In the genomic region with DNA sequence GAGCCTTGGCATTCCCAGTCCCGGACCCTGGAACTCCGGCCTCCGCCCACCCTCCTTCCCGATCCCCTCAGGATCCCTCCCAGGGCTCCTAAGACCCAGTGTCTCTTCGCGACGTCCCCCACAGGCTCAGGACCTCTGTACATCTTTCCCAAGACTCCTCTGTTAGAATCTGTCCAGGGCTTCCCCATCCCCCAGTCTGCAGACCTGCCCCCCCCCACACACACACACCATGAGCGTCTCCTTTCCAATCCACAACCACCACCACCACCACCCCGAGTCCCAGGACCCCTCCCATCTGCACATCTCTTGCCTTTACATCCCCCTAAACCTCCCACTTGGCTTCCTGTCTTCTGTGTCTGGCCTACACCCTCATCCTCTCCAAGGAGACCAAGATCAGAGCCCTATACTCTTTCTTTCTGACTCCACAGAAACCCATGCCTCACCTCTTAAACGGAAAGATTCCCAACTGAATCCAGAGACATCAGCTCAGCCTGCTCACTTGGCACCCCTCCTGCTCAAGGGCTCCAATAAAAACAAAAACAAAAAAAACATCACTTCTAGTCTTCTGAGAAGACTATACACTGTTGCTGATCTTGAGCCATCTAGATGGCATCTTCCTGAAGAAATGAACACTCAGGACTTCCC, we compare ENCODE assay signal across 9 mouse cellular contexts. TPM values are rescaled to one million over a fixed set of nuclear protein-coding genes. Genes with fewer than 3 reads are reported as not detected.
A peak's percentile ranks its signal among the peaks of the same experiment; 100 is the strongest.
DNase-seq lines count a peak whose midpoint lies in the region; ATAC-seq and TF ChIP-seq lines count a peak whose summit lies in the region.
"Had no signal": no experiment of that assay in that cellular context is flagged by ENCODE, and none has a peak within 500 bp of the region (broad histone marks: within the 10 kb centered on the region; RNA-seq: fewer than 3 reads in every experiment).

No protein-coding gene starts in this region.

- no peak overlapping the region for H3K27ac ChIP-seq in lung, embryonic 14.5 days (ENCODE audit: low read depth)
- H3K27ac ChIP-seq in embryonic facial prominence, embryonic 10.5 days (replicated peaks), result peak overlapping the region; percentile 84
- H3K27ac ChIP-seq in intestine, embryonic 15.5 days, result no peak overlapping the region
- no peak overlapping the region for H3K27ac ChIP-seq in neural tube, embryonic 12.5 days

- ATAC-seq in lung, embryonic 14.5 days (ENCODE audit: insufficient read depth), result 0 out of 2 replicates have a peak, but pooled peaks have one; percentile 0
- no peak; the same call in 1 of the 2 replicates for ATAC-seq in intestine, embryonic 15.5 days
- ATAC-seq in neural tube, embryonic 12.5 days (ENCODE audit: low FRiP score, low read depth), result peak; percentile 11

- peak overlapping the region; percentile 75 for H3K4me2 ChIP-seq in lung, embryonic 14.5 days
- H3K4me2 ChIP-seq in intestine, embryonic 15.5 days (replicated peaks), result peak overlapping the region; percentile 83
- peak overlapping the region; percentile 80 for H3K4me2 ChIP-seq in neural tube, embryonic 12.5 days (replicated peaks)

- H3K9ac ChIP-seq in lung, embryonic 14.5 days, result peak overlapping the region; percentile 80
- peak overlapping the region; percentile 76 for H3K9ac ChIP-seq in intestine, embryonic 15.5 days
- peak overlapping the region; percentile 87 for H3K9ac ChIP-seq in neural tube, embryonic 12.5 days

- no peaks in the 10 kb centered on the region for H3K9me3 ChIP-seq in lung, embryonic 14.5 days (ENCODE audit: low read depth, low read length)
- H3K9me3 ChIP-seq in embryonic facial prominence, embryonic 10.5 days, result no peaks in the 10 kb centered on the region
- no peaks in the 10 kb centered on the region for H3K9me3 ChIP-seq in intestine, embryonic 15.5 days
- H3K9me3 ChIP-seq in neural tube, embryonic 12.5 days, result no peaks in the 10 kb centered on the region

- H3K4me3 ChIP-seq in lung, embryonic 14.5 days (ENCODE audit: low read depth, low read length), result peak overlapping the region; percentile 83
- peak overlapping the region; percentile 91 for H3K4me3 ChIP-seq in embryonic facial prominence, embryonic 10.5 days
- peak overlapping the region; percentile 74 for H3K4me3 ChIP-seq in intestine, embryonic 15.5 days (replicated peaks)
- peak overlapping the region; percentile 89 for H3K4me3 ChIP-seq in neural tube, embryonic 12.5 days

- 8% methylated on average over 10 of the region's 10 CpGs for WGBS in lung, embryonic 14.5 days
- WGBS in embryonic facial prominence, embryonic 10.5 days, result 16% methylated on average over 10 of the region's 10 CpGs
- WGBS in intestine, embryonic 15.5 days, result 15% methylated on average over 9 of the region's 10 CpGs
- WGBS in neural tube, embryonic 12.5 days, result 14% methylated on average over 10 of the region's 10 CpGs

- DNase-seq in lung, embryonic 14.5 days, result peak; percentile 3
- DNase-seq in lung, adult 18-20 months, result no peak
- DNase-seq in embryonic facial prominence, embryonic 10.5 days (ENCODE audit: low spot score), result no peak
- no peak for DNase-seq in urinary bladder, adult 18-20 months (ENCODE audit: low spot score in 2 of 2)
- DNase-seq in adrenal gland, adult (ENCODE audit: inconsistent age in 2 of 2, low spot score in 1 of 2), result no peak
- no peak for DNase-seq in gastrocnemius, postnatal 36 days

- no peaks in the 10 kb centered on the region for H3K36me3 ChIP-seq in lung, embryonic 14.5 days (ENCODE audit: insufficient read depth)
- no peaks in the 10 kb centered on the region for H3K36me3 ChIP-seq in embryonic facial prominence, embryonic 10.5 days (replicated peaks)
- H3K36me3 ChIP-seq in intestine, embryonic 15.5 days, result no peaks in the 10 kb centered on the region
- no peaks in the 10 kb centered on the region for H3K36me3 ChIP-seq in neural tube, embryonic 12.5 days

- no peak for TF ChIP-seq CTCF in lung, embryonic 14.5 days (IDR thresholded peaks at IDR 0.05; ENCODE audit: low read depth)

- no peaks in the 10 kb centered on the region for H3K27me3 ChIP-seq in lung, embryonic 14.5 days (ENCODE audit: insufficient read depth, low read length)
- H3K27me3 ChIP-seq in embryonic facial prominence, embryonic 10.5 days (replicated peaks; ENCODE audit: low read depth, poor library complexity, severe bottlenecking), result peaks cover 8% of the 10 kb centered on the region; the same call in 1 of the 2 replicates
- H3K27me3 ChIP-seq in intestine, embryonic 15.5 days (replicated peaks), result no peaks in the 10 kb centered on the region
- H3K27me3 ChIP-seq in neural tube, embryonic 12.5 days (replicated peaks), result no peaks in the 10 kb centered on the region

- intact Hi-C loops in gastrocnemius, postnatal 36 days (cut with DNase I), result loop anchor here (5.0 kb wide), 2 partner anchors 70 to 160 kb away; partner anchors contain the start of genes Ccl25, Elavl1, Gm49320 and Map2k7

- 0 out of 2 replicates have a peak, but pooled peaks cover 4% of the 10 kb centered on the region for H3K4me1 ChIP-seq in lung, embryonic 14.5 days (ENCODE audit: insufficient read depth)
- peaks cover 10% of the 10 kb centered on the region for H3K4me1 ChIP-seq in embryonic facial prominence, embryonic 10.5 days
- H3K4me1 ChIP-seq in intestine, embryonic 15.5 days (replicated peaks), result peaks cover 6% of the 10 kb centered on the region
- H3K4me1 ChIP-seq in neural tube, embryonic 12.5 days, result peaks cover 26% of the 10 kb centered on the region

RNA-seq across cellular contexts. Expression of gene Evi5l, which starts 0.6 kb away (rescaled TPM):
- polyA plus RNA-seq in lung, embryonic 14.5 days (2014; fragmentation: Nextera tagmentation; extraction: Ambion mirVana), result 21.7 and 26.8 TPM in 2 replicates
- polyA plus RNA-seq in embryonic facial prominence, embryonic 10.5 days (2016; fragmentation: Nextera tagmentation; extraction: Ambion mirVana), result 23.3 and 25.9 TPM in 2 replicates
- 18.9 and 19.3 TPM in 2 replicates for polyA plus RNA-seq in intestine, embryonic 15.5 days (2015; fragmentation: Nextera tagmentation; extraction: Ambion mirVana)
- 72.1 and 74.7 TPM in 2 replicates for polyA plus RNA-seq in neural tube, embryonic 12.5 days (2016; fragmentation: Nextera tagmentation; extraction: Ambion mirVana)
- total RNA-seq in gastrocnemius, postnatal 36 days (2021), result 10 to 100 TPM; 12.1 to 12.3 TPM

RNA-seq across cellular contexts. Expression of gene Cd209g, which starts 33.1 kb away (rescaled TPM):
- polyA plus RNA-seq in lung, embryonic 14.5 days (2014; fragmentation: Nextera tagmentation; extraction: Ambion mirVana), result not detected in 2 replicates
- polyA plus RNA-seq in embryonic facial prominence, embryonic 10.5 days (2016; fragmentation: Nextera tagmentation; extraction: Ambion mirVana), result not detected in 2 replicates
- polyA plus RNA-seq in intestine, embryonic 15.5 days (2015; fragmentation: Nextera tagmentation; extraction: Ambion mirVana), result not detected in 2 replicates
- polyA plus RNA-seq in neural tube, embryonic 12.5 days (2016; fragmentation: Nextera tagmentation; extraction: Ambion mirVana), result not detected in 2 replicates
- under 1 TPM in 1 of 2 experiments, not detected in 1; 0.33 TPM for total RNA-seq in gastrocnemius, postnatal 36 days (2021)
- total RNA-seq: common myeloid progenitor, adult 5-6 weeks had no signal

RNA-seq across cellular contexts. Expression of gene Prr36, which starts 50.3 kb away (rescaled TPM):
- polyA plus RNA-seq in lung, embryonic 14.5 days (2014; fragmentation: Nextera tagmentation; extraction: Ambion mirVana), result 9.7 TPM in 2 replicates
- polyA plus RNA-seq in embryonic facial prominence, embryonic 10.5 days (2016; fragmentation: Nextera tagmentation; extraction: Ambion mirVana), result 5.7 and 7.2 TPM in 2 replicates
- polyA plus RNA-seq in intestine, embryonic 15.5 days (2015; fragmentation: Nextera tagmentation; extraction: Ambion mirVana), result 3.9 and 4.3 TPM in 2 replicates
- polyA plus RNA-seq in neural tube, embryonic 12.5 days (2016; fragmentation: Nextera tagmentation; extraction: Ambion mirVana), result 40.7 and 41.6 TPM in 2 replicates
- total RNA-seq in gastrocnemius, postnatal 36 days (2021), result not detected

RNA-seq across cellular contexts. Expression of gene Lrrc8e, which starts 59.6 kb away (rescaled TPM):
- polyA plus RNA-seq in lung, embryonic 14.5 days (2014; fragmentation: Nextera tagmentation; extraction: Ambion mirVana), result 1.9 and 2.3 TPM in 2 replicates
- polyA plus RNA-seq in embryonic facial prominence, embryonic 10.5 days (2016; fragmentation: Nextera tagmentation; extraction: Ambion mirVana), result 0.49 and 0.56 TPM in 2 replicates
- polyA plus RNA-seq in intestine, embryonic 15.5 days (2015; fragmentation: Nextera tagmentation; extraction: Ambion mirVana), result 2.2 and 2.8 TPM in 2 replicates
- polyA plus RNA-seq in neural tube, embryonic 12.5 days (2016; fragmentation: Nextera tagmentation; extraction: Ambion mirVana), result 0.05 and 0.08 TPM in 2 replicates
- total RNA-seq in gastrocnemius, postnatal 36 days (2021), result under 1 TPM in 1 of 2 experiments, not detected in 1; 0.07 TPM
- total RNA-seq: common myeloid progenitor, adult 5-6 weeks had no signal
